Mouse (Mus musculus) limb, embryonic 11.5 days (tissue): Measurements from ENCODE around the gene Mageb18. TPM values are rescaled to one million over a fixed set of nuclear protein-coding genes. Genes with fewer than 3 reads are reported as not detected.
"Not testable (repeated sequence)": the region's sequence is repeated elsewhere in the genome, so short reads cannot be mapped to it uniquely, and the experiment has no call there.

Experiments
- ATAC-seq: fragments of 200-750 bp; cut with Nextera tagmentation; 2 replicates; pipeline ENCODE4 v1.8.0; 2017; ENCODE audit warnings: low read depth; ENCODE audit not compliant: insufficient number of reproducible peaks, low FRiP score, low TSS enrichment
- DNase-seq: peaks from one replicate; pipeline ENCODE4 v3.0.0-alpha.2; 2015; ENCODE audit warnings: low spot score
- H3K27ac ChIP-seq: fragments of 300-500 bp; sonication (generic); replicated peaks from 2 replicates; pipeline ENCODE4 v1.5.1; 2014; ENCODE audit warnings: low read depth, mild to moderate bottlenecking, low read length
- H3K27me3 ChIP-seq: fragments of 300-500 bp; sonication (generic); 2 replicates; pipeline ENCODE4 v1.6.1; 2014; ENCODE audit warnings: mild to moderate bottlenecking, low read length, mixed read lengths; ENCODE audit not compliant: control insufficient read depth, insufficient read depth
- H3K36me3 ChIP-seq: fragments of 300-500 bp; sonication (generic); 2 replicates; pipeline ENCODE4 v1.6.1; 2014; ENCODE audit warnings: mild to moderate bottlenecking, low read length, moderate library complexity, mixed read lengths; ENCODE audit not compliant: control insufficient read depth, insufficient read depth
- H3K4me1 ChIP-seq: fragments of 300-500 bp; sonication (generic); 2 replicates; pipeline ENCODE4 v1.6.1; 2014; ENCODE audit warnings: low read length, mixed read lengths; ENCODE audit not compliant: control insufficient read depth, insufficient read depth
- H3K4me2 ChIP-seq: fragments of 300-500 bp; sonication (generic); 2 replicates; pipeline ENCODE4 v1.6.1; 2014; ENCODE audit warnings: low read depth, mild to moderate bottlenecking, moderate library complexity; ENCODE audit not compliant: severe bottlenecking
- H3K4me3 ChIP-seq: fragments of 300-500 bp; sonication (generic); 2 replicates; pipeline ENCODE4 v1.5.1; 2014; ENCODE audit warnings: low read depth, low read length
- H3K9ac ChIP-seq: fragments of 300-500 bp; sonication (generic); 2 replicates; pipeline ENCODE4 v1.6.1; 2014; ENCODE audit warnings: mild to moderate bottlenecking, low read length
- H3K9me3 ChIP-seq: fragments of 300-500 bp; sonication (generic); 2 replicates; pipeline ENCODE4 v1.6.1; 2016; ENCODE audit warnings: low read length; ENCODE audit not compliant: control insufficient read depth
- WGBS: fragments of 180-500 bp; shearing (Covaris S2); extraction: QIAGEN DNeasy Blood & Tissue Kit; methylation state at CpG from one replicate; pipeline ENCODE4 v1.1.7; 2014; 5-methylcytosine and 5-hydroxymethylcytosine counted together
- polyA plus RNA-seq: library from polyadenylated mRNA; unstranded; fragments of >200 nt; fragmentation: Nextera tagmentation; extraction: Ambion mirVana; gene quantifications from 2 replicates; pipeline ENCODE4 v1.2.1, GENCODE M21; 2014

Mageb18 gene
- polyA plus RNA-seq, result not detected in 2 replicates

GRCm38 (mm10) chrX:92599472-92599871 is at the start of gene Mageb18:
Mageb18 (minus strand) TSS chrX:92599572.
- 69% methylated on average over 1 of the region's 1 CpGs for WGBS
- Histone ChIP-seq H3K9ac (no peak within 1 kb of the TSS), H3K4me1 (no peaks in the 10 kb centered on the region), H3K4me3 (no peak within 1 kb of the TSS), H3K9me3 (no peaks in the 10 kb centered on the region), H3K4me2 (no peak within 1 kb of the TSS), H3K27me3 (no peaks in the 10 kb centered on the region), H3K36me3 (no peaks in the 10 kb centered on the region), H3K27ac (no peak within 1 kb of the TSS)
- ATAC-seq (no peak), DNase-seq (no peak)

- Histone ChIP-seq H3K4me1 (no peaks in the 10 kb centered on the region), H3K36me3 (no peaks in the 10 kb centered on the region), H3K4me3 (no peak overlapping the region), H3K9me3 (no peaks in the 10 kb centered on the region), H3K27ac (no peak overlapping the region), H3K9ac (no peak overlapping the region), H3K27me3 (no peaks in the 10 kb centered on the region), H3K4me2 (no peak overlapping the region)
- WGBS, result 89% methylated on average over 3 of the region's 3 CpGs
- ATAC-seq (no peak), DNase-seq (no peak)
Measured at GRCm38 (mm10) chrX:92612788-92613187, 13.4 kb upstream of the Mageb18 start.

- no peak overlapping the region for H3K4me2 ChIP-seq
- H3K4me1 ChIP-seq, result no peaks in the 10 kb centered on the region
- no peak overlapping the region for H3K4me3 ChIP-seq
- H3K9me3 ChIP-seq, result no peaks in the 10 kb centered on the region
- no peak for ATAC-seq
- no peak for DNase-seq
- no peak overlapping the region for H3K9ac ChIP-seq
- WGBS, result 75% methylated on average over 3 of the region's 3 CpGs
- no peak overlapping the region for H3K27ac ChIP-seq
- H3K36me3 ChIP-seq, result no peaks in the 10 kb centered on the region
- no peaks in the 10 kb centered on the region for H3K27me3 ChIP-seq
Measured at GRCm38 (mm10) chrX:92610466-92610865, 11.1 kb upstream of the Mageb18 start.

DNA sequence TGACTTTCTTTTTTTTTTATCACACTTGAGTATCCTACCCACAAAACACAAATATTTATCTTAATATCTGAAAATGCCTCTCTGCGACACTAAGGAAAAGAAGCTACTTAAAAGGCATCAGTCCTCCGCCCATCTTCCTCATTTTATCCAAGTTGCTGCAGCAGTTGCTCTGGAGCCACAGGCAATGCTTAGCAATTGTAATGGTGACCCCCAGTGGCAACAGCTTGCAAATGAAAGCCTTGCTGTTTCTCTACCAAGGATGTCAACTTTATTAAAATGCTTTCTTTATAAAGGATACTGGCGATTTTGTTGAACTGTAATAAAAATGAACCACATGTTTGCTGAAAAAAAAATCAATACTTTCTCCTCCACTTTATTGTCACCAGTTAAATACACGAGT is 2.0 kb downstream of the Mageb18 start:
- Histone ChIP-seq H3K4me1 (no peaks in the 10 kb centered on the region), H3K4me3 (no peak overlapping the region), H3K27me3 (no peaks in the 10 kb centered on the region), H3K36me3 (no peaks in the 10 kb centered on the region), H3K4me2 (no peak overlapping the region), H3K9me3 (no peaks in the 10 kb centered on the region), H3K27ac (no peak overlapping the region), H3K9ac (no peak overlapping the region)
- 46% methylated on average over 4 of the region's 4 CpGs for WGBS
- DNase-seq, result peak; percentile 19
- no peak for ATAC-seq

DNA sequence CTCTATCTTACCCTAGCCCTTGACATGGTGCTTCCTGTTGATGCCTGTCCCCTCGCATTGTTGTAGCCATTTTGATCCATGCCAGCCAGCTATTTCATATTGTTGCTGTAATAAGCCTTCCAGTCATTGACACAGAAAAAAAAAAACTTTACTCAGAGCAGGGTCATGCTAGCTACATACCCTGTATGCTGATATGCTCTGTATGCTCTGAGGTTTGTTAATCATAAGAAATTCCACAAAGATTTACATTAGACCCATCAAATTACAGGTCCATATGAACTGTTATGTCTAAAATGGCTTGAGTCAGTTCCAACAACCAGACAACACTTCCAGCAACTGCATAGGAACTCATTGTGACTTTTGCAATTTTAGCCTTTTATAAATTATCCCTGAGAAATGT is 71.5 kb downstream of the Mageb18 start:
- Histone ChIP-seq H3K4me3 (no peak overlapping the region), H3K4me2 (no peak overlapping the region), H3K4me1 (no peaks in the 10 kb centered on the region), H3K9ac (no peak overlapping the region), H3K9me3 (no peaks in the 10 kb centered on the region), H3K36me3 (no peaks in the 10 kb centered on the region), H3K27me3 (no peaks in the 10 kb centered on the region), H3K27ac (no peak overlapping the region)
- DNase-seq (no peak), ATAC-seq (no peak)
- WGBS, result 90% methylated on average over 1 of the region's 1 CpGs

DNA sequence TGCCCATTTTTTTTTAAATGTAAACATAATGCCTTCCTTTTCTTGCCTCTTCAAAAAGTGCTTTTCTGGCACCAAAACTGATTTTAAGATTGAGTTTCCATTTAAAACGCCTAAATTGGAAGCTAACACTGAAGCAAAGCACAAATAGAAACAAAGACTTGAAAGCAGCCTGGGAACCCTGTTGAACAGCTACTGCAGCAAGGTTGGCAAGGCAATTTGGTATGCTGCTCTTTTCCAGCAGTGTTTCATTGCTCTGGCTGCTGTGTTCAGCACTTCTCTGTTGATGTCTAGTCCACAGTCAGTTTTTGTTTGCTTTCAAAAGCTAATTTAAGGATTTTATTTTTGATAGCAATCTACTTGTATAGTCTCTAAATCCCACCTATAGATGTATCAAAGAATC is 101.1 kb downstream of the Mageb18 start:
- WGBS, result 27% methylated on average over 1 of the region's 1 CpGs
- DNase-seq (no peak), ATAC-seq (no peak)
- no peak overlapping the region for H3K4me3 ChIP-seq
- no peak overlapping the region for H3K9ac ChIP-seq
- no peaks in the 10 kb centered on the region for H3K27me3 ChIP-seq
- no peaks in the 10 kb centered on the region for H3K36me3 ChIP-seq
- H3K9me3 ChIP-seq, result no peaks in the 10 kb centered on the region
- no peaks in the 10 kb centered on the region for H3K4me1 ChIP-seq
- H3K4me2 ChIP-seq, result no peak overlapping the region
- no peak overlapping the region for H3K27ac ChIP-seq

DNA sequence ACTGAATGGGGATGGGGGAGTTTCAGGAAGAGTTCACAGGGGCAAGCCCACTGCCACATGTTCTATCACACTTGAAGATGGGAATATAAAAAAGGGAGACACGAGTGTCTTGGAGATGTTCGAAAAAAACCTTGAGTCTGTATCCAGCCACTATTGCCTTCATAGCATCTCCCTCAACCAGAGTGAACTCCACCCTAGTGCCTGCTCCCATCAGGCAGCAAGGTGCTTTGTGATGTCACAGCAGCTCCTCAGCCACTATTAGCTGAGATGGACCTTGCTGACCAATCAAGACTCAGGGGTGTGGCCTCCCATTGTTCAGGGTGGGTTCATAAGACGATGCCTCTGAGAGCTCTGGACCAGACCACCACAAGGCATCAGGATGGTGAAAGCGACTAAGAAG is 109.7 kb downstream of the Mageb18 start, which contains the start of gene Gm5941:
Gene Gm5941 (plus strand): TSS at position 301 of the 400 bp plus-strand sequence.
- not testable (repeated sequence) for H3K9ac ChIP-seq, H3K4me1 ChIP-seq, ATAC-seq, H3K4me3 ChIP-seq, H3K36me3 ChIP-seq, H3K27ac ChIP-seq, H3K9me3 ChIP-seq, DNase-seq, H3K27me3 ChIP-seq, H3K4me2 ChIP-seq
- WGBS, result 96% methylated on average over 4 of the region's 4 CpGs

- Histone ChIP-seq H3K27ac (no peak overlapping the region), H3K4me2 (no peak overlapping the region)
- 71% methylated on average over 4 of the region's 4 CpGs for WGBS
Measured at GRCm38 (mm10) chrX:92464773-92465172, 134.6 kb downstream of the Mageb18 start.

GRCm38 (mm10) chrX:92460496-92460895 is 138.9 kb downstream of the Mageb18 start:
- Histone ChIP-seq H3K9me3 (no peaks in the 10 kb centered on the region), H3K36me3 (no peaks in the 10 kb centered on the region), H3K4me3 (no peak overlapping the region), H3K4me2 (no peak overlapping the region), H3K9ac (no peak overlapping the region), H3K27ac (no peak overlapping the region), H3K4me1 (no peaks in the 10 kb centered on the region), H3K27me3 (no peaks in the 10 kb centered on the region)
- no peak for DNase-seq
- WGBS, result 39% methylated on average over 3 of the region's 3 CpGs
- no peak for ATAC-seq

More at GRCm38 (mm10) chrX:92464773-92465172, 134.6 kb downstream of the Mageb18 start:
- H3K9ac ChIP-seq, result no peak overlapping the region
- no peaks in the 10 kb centered on the region for H3K4me1 ChIP-seq
- H3K36me3 ChIP-seq, result no peaks in the 10 kb centered on the region
- DNase-seq (no peak), ATAC-seq (no peak)
- no peaks in the 10 kb centered on the region for H3K9me3 ChIP-seq
- H3K4me3 ChIP-seq, result no peak overlapping the region
- no peaks in the 10 kb centered on the region for H3K27me3 ChIP-seq
